Mouse (Mus musculus) kidney, postnatal 4 days (tissue): ENCODE results near the gene Xpc.

Source experiments
- DNase-seq, 2 experiments: peaks; one replicate each; pipeline ENCODE4 v3.0.0; 2021; ENCODE audit warnings: mixed read lengths in 2 of 2

The Xpc gene

GRCm38 (mm10) chr6:91522816-91523215 lies 7.1 kb upstream of the Xpc start:
- no peak for DNase-seq

GRCm38 (mm10) chr6:91518454-91519020 lies 2.8 kb upstream of the Xpc start:
- no peak for DNase-seq

- no peak for DNase-seq
These were observed 838 bp downstream of the Xpc start for GRCm38 (mm10) chr6:91514737-91515362.

- no peak for DNase-seq
These were observed 1.6 kb downstream of the Xpc start for GRCm38 (mm10) chr6:91514135-91514534.

- DNase-seq: no peak
These were observed 5.5 kb downstream of the Xpc start for GRCm38 (mm10) chr6:91510211-91510610.

GRCm38 (mm10) chr6:91509326-91509725 lies 6.4 kb downstream of the Xpc start:
- peak; percentile 85 to 87 for DNase-seq

GRCm38 (mm10) chr6:91508041-91508440 lies 7.6 kb downstream of the Xpc start:
- no peak for DNase-seq

- no peak for DNase-seq
These were observed 9.7 kb downstream of the Xpc start for GRCm38 (mm10) chr6:91506036-91506435.

- DNase-seq: no peak
These were observed 12.4 kb downstream of the Xpc start for GRCm38 (mm10) chr6:91503302-91503701.

GRCm38 (mm10) chr6:91494526-91494925 lies 21.2 kb downstream of the Xpc start:
- no peak for DNase-seq

GRCm38 (mm10) chr6:91493053-91493452 lies 22.6 kb downstream of the Xpc start:
- no peak for DNase-seq

GRCm38 (mm10) chr6:91491004-91491403 lies 24.7 kb downstream of the Xpc start:
- DNase-seq: no peak

- DNase-seq: no peak
These were observed 25.8 kb downstream of the Xpc start for GRCm38 (mm10) chr6:91489872-91490271.

- no peak for DNase-seq
These were observed 27.0 kb downstream of the Xpc start for GRCm38 (mm10) chr6:91488496-91489212.

- DNase-seq: no peak
These were observed 28.8 kb downstream of the Xpc start for GRCm38 (mm10) chr6:91486736-91487453.

- DNase-seq: no peak
These were observed 32.3 kb downstream of the Xpc start for GRCm38 (mm10) chr6:91483371-91483770.

GRCm38 (mm10) chr6:91476541-91476940 lies 39.1 kb downstream of the Xpc start:
- no peak for DNase-seq

- DNase-seq: no peak
These were observed 41.1 kb downstream of the Xpc start for GRCm38 (mm10) chr6:91474441-91475190.

- DNase-seq: no peak
These were observed 41.8 kb downstream of the Xpc start for GRCm38 (mm10) chr6:91473805-91474440.

- peak; percentile 99 for DNase-seq
These were observed 42.6 kb downstream of the Xpc start, which contains the start of the genes Chchd4 and Tmem43 for GRCm38 (mm10) chr6:91472868-91473804. Chchd4 (minus strand) TSS chr6:91473546. Tmem43 (plus strand) TSS chr6:91473703.

GRCm38 (mm10) chr6:91472319-91472718 lies 43.4 kb downstream of the Xpc start:
- DNase-seq: peak in 1 of 2 experiments; percentile 17
